Mouse (Mus musculus) testis, adult 2 months (tissue): ENCODE results near the gene Mroh2b. TPM values are rescaled to one million over a fixed set of nuclear protein-coding genes. Genes with fewer than 3 reads are reported as not detected.
A peak's percentile ranks its signal among the peaks of the same experiment; 100 is the strongest.

Experiments used
- H3K27ac ChIP-seq: fragments of 200-500 bp; 2 replicates; pipeline ENCODE4 v1.5.1; 2012; ENCODE audit warnings: low read depth, low read length; ENCODE audit not compliant: control insufficient read depth, insufficient read depth
- H3K27me3 ChIP-seq: fragments of 200-500 bp; 2 replicates; pipeline ENCODE4 v1.6.1; 2012; ENCODE audit warnings: mild to moderate bottlenecking, low read length, moderate library complexity; ENCODE audit not compliant: control insufficient read depth, insufficient read depth
- H3K36me3 ChIP-seq: fragments of 200-500 bp; 2 replicates; pipeline ENCODE4 v1.6.1; 2012; ENCODE audit warnings: mild to moderate bottlenecking, low read length; ENCODE audit not compliant: control insufficient read depth, insufficient read depth
- H3K4me1 ChIP-seq: fragments of 200-500 bp; 2 replicates; pipeline ENCODE4 v1.6.1; 2012; ENCODE audit warnings: low read length; ENCODE audit not compliant: control insufficient read depth, insufficient read depth
- H3K4me3 ChIP-seq: fragments of 200-500 bp; 2 replicates; pipeline ENCODE4 v1.5.1; 2012; ENCODE audit warnings: low read depth, mild to moderate bottlenecking, low read length, moderate library complexity, mixed read lengths; ENCODE audit not compliant: control insufficient read depth
- CTCF ChIP-seq: fragments of 200-500 bp; IDR thresholded peaks from 2 replicates; pipeline ENCODE4 v1.5.1; 2012; ENCODE audit warnings: low read depth, mild to moderate bottlenecking, inconsistent platforms, low read length, moderate library complexity; ENCODE audit not compliant: control insufficient read depth, insufficient read depth, insufficient replicate concordance
- POLR2A ChIP-seq: fragments of 200-500 bp; IDR thresholded peaks from 2 replicates; pipeline ENCODE4 v1.6.1; 2012; ENCODE audit warnings: low read depth, mild to moderate bottlenecking, inconsistent platforms, low read length, moderate library complexity; ENCODE audit not compliant: control insufficient read depth
- polyA plus RNA-seq: library from polyadenylated mRNA; depleted of rRNA; stranded (reverse); fragments of >200 nt; gene quantifications from 2 replicates; pipeline ENCODE4 v1.2.3, GENCODE M21; 2012; rRNA removed

Mroh2b gene
- polyA plus RNA-seq, result 292 and 312 TPM in 2 replicates

DNA sequence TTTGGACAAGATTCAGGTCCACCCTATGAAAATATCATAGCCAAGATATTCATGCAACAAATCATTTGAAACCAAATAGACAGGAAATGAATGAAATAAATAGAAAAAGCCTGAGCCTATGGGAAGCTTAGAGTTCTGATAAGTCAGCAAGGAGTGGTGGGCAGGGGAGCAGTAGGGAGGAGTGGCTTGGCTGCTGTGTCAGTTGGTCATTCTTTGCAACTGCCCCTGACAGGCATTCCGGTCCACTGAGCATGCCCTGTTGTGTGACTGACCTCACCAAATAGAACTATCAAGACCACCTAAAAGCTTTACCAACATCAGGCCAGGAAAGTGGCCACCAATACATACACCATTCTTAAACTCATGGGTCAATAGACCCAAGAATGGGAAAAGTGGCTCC lies at the start of gene Mroh2b:
TSS of gene Mroh2b (plus strand) at position 301 of the 400 bp plus-strand sequence.
- Histone ChIP-seq H3K27me3 (no peaks in the 10 kb centered on the region), H3K4me1 (peaks cover 4% of the 10 kb centered on the region; the same call in 1 of the 2 replicates), H3K27ac (peak within 1 kb of the TSS; percentile 91), H3K4me3 (peak within 1 kb of the TSS; percentile 83), H3K36me3 (peaks cover 1% of the 10 kb centered on the region)
- TF ChIP-seq POLR2A (peak; percentile 81; the same call in 1 of the 2 replicates), CTCF (no peak)

DNA sequence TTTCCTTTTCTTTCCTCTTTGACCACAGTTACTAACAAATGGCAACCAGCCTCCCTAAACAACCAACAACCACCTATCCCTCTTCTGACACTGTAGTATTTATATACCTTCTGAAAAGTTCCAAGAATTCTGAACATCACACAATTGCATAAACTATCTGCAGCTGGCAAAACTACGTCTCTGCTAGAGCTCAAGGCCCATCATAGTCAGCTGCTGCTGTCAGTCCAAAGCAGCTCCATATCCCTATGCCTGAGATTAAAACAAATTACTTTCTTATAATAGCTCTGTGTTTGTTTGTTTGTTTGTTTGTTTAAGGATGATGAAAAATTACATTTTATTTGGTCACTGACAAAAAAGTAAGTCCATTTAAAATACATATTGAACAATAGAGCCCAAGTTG lies 48.5 kb upstream of the Mroh2b start:
- Histone ChIP-seq H3K27me3 (no peaks in the 10 kb centered on the region), H3K36me3 (no peaks in the 10 kb centered on the region), H3K4me3 (no peak overlapping the region), H3K27ac (no peak overlapping the region), H3K4me1 (no peaks in the 10 kb centered on the region)
- TF ChIP-seq POLR2A (no peak), CTCF (no peak)

- Histone ChIP-seq H3K27me3 (no peaks in the 10 kb centered on the region), H3K36me3 (peaks cover 1% of the 10 kb centered on the region), H3K4me1 (peaks cover 4% of the 10 kb centered on the region; the same call in 1 of the 2 replicates), H3K27ac (no peak overlapping the region), H3K4me3 (no peak overlapping the region)
- TF ChIP-seq CTCF (no peak), POLR2A (no peak)
These were observed 3.6 kb upstream of the Mroh2b start for GRCm38 (mm10) chr15:4894962-4895361.

GRCm38 (mm10) chr15:4934731-4935130 lies 36.2 kb downstream of the Mroh2b start:
- Histone ChIP-seq H3K27ac (no peak overlapping the region), H3K27me3 (no peaks in the 10 kb centered on the region), H3K4me3 (no peak overlapping the region), H3K36me3 (no peaks in the 10 kb centered on the region), H3K4me1 (no peaks in the 10 kb centered on the region)
- TF ChIP-seq POLR2A, result no peak
- TF ChIP-seq CTCF, result no peak

- H3K4me1 ChIP-seq, result no peaks in the 10 kb centered on the region
- H3K4me3 ChIP-seq, result no peak overlapping the region
- no peaks in the 10 kb centered on the region for H3K36me3 ChIP-seq
- no peak overlapping the region for H3K27ac ChIP-seq
- no peaks in the 10 kb centered on the region for H3K27me3 ChIP-seq
- no peak for TF ChIP-seq POLR2A
- no peak for TF ChIP-seq CTCF
These were observed 74.8 kb downstream of the Mroh2b start for GRCm38 (mm10) chr15:4973355-4973754.

DNA sequence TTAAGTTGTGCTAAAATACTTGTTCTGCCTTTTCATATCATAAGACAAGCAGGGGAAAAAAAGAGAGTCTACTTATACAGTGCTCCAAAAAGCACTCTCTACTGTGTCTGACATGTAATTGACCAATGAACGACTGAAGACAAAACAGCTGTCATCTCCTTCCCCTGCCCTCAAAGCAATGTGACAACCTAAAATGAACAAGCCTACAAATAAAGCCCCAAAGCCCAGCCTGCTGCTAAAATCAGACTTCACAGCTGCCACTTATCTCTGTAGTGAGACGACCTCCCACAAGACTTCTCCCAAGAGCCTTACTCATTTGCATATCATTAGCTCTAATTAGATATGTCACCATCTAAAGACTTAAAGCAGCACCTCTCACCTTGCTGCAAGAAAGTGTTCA lies 104.4 kb downstream of the Mroh2b start:
- no peak overlapping the region for H3K4me3 ChIP-seq
- H3K36me3 ChIP-seq, result no peaks in the 10 kb centered on the region; the same call in 1 of the 2 replicates
- no peaks in the 10 kb centered on the region for H3K4me1 ChIP-seq
- H3K27ac ChIP-seq, result no peak overlapping the region
- no peak for TF ChIP-seq POLR2A
- no peaks in the 10 kb centered on the region for H3K27me3 ChIP-seq

DNA sequence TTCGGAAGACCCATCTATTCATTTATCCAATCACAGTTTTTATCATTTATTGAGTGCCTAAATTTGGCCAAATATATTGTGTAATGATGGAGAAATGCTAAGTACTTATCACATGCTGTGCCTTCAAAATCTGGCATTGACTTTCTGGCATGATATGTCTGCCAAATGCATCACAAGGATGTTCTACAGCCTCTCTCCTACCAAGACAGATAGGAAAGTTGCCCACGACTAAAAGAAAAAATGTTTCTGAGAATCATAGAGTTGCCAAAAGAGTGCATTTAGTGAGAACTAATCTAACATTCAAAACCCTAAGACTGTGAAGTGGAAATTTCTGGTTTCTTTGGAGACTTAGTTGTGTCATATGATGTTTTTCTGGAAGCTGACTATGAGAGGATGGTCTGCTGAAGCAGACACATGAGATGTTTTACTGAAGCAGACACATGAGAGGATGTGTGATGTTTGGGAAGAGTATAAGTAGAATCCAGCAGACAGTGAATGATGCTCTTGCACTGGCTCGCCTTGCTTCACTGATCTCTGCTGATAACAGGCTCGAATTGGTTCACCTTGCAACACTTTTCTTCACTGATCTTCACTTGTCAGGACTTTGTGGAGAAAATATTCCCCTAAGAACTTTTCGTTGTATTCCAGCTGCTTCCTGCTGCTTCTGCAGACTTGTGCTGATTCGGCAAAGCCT lies 105.1 kb downstream of the Mroh2b start:
- H3K4me1 ChIP-seq, result no peaks in the 10 kb centered on the region
- TF ChIP-seq CTCF (no peak), POLR2A (no peak)
- no peaks in the 10 kb centered on the region for H3K27me3 ChIP-seq
- no peak overlapping the region for H3K4me3 ChIP-seq
- no peaks in the 10 kb centered on the region; the same call in 1 of the 2 replicates for H3K36me3 ChIP-seq
- no peak overlapping the region for H3K27ac ChIP-seq
